Mouse (Mus musculus): ENCODE results near the gene Ror1.

- TF ChIP-seq CTCF (IDR thresholded peaks at IDR 0.05; ENCODE audit: low read depth): peak; percentile 30
- TF ChIP-seq EP300 (optimal IDR thresholded peaks at IDR 0.05): no peak
Observed at GRCm38 (mm10) chr4:100116366-100116765, 20.8 kb downstream of the Ror1 start.

All from stomach, postnatal 0 days (tissue).